Comparison of ENCODE assay signal across 29 mouse cellular contexts in the genomic region with DNA sequence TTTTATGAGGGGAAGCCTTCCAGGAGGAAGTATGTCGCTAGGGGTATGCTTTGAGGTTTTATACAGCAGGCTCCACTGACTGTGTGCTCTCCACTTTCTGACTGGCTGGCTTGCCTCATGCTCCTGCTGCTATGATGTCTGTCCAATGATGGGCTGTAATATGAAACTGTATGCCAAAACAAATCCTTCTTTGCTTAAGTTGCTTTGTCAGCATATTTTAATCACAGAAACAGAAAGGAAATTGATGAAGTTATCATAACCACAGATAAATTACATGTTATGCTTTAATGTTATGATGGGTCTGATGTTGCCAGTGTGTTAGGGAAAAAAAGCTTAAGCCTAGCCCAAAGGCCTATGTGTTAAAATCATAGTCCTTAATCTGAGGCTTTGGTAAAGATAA.
DNase-seq lines count a peak whose midpoint lies in the region; ATAC-seq and TF ChIP-seq lines count a peak whose summit lies in the region.
"Had no signal": no experiment of that assay in that cellular context is flagged by ENCODE, and none has a peak within 500 bp of the region (broad histone marks: within the 10 kb centered on the region; RNA-seq: fewer than 3 reads in every experiment).

No protein-coding gene starts in this region.

- ATAC-seq in embryonic facial prominence, embryonic 14.5 days (ENCODE audit: low read depth), result no peak
- ATAC-seq in limb, embryonic 14.5 days (ENCODE audit: low FRiP score, low read depth), result no peak
- no peak for ATAC-seq in granulocyte monocyte progenitor cell, adult 5-6 weeks (replicated peaks; ENCODE audit: poor library complexity, severe bottlenecking)
- ATAC-seq: CD4-positive, CD25-positive, alpha-beta regulatory T cell, adult 4 months; forebrain, embryonic 14.5 days; forebrain, postnatal 0 days; hindbrain, postnatal 0 days; inflammation-experienced regulatory T-cells, adult 6 months; Patski had no signal

- TF ChIP-seq POLR2A in limb, embryonic 14.5 days (IDR thresholded peaks at IDR 0.05; ENCODE audit: borderline replicate concordance, extremely low read depth, insufficient read depth, insufficient read length), result no peak
- TF ChIP-seq POLR2A in CH12.LX (IDR thresholded peaks at IDR 0.05; ENCODE audit: low read depth, low read length), result no peak

- H3K27me3 ChIP-seq in embryonic facial prominence, embryonic 14.5 days (replicated peaks; ENCODE audit: control insufficient read depth, insufficient read depth, low read length), result no peaks in the 10 kb centered on the region
- no peaks in the 10 kb centered on the region for H3K27me3 ChIP-seq in embryonic facial prominence, embryonic 10.5 days (replicated peaks; ENCODE audit: low read depth, poor library complexity, severe bottlenecking)
- H3K27me3 ChIP-seq in limb, embryonic 14.5 days (ENCODE audit: control insufficient read depth, insufficient read depth, low read length), result no peaks in the 10 kb centered on the region
- H3K27me3 ChIP-seq in limb, embryonic 10.5 days (ENCODE audit: low read depth, poor library complexity, severe bottlenecking), result no peaks in the 10 kb centered on the region
- no peaks in the 10 kb centered on the region for H3K27me3 ChIP-seq in CH12.LX (replicated peaks)
- H3K27me3 ChIP-seq: embryonic facial prominence, embryonic 15.5 days; heart, embryonic 13.5 days; Patski had no signal

- H3K9me3 ChIP-seq in embryonic facial prominence, embryonic 14.5 days (ENCODE audit: control insufficient read depth, low read length), result peaks cover 3% of the 10 kb centered on the region; the same call in 1 of the 2 replicates
- H3K9me3 ChIP-seq in embryonic facial prominence, embryonic 10.5 days, result no peaks in the 10 kb centered on the region
- no peaks in the 10 kb centered on the region for H3K9me3 ChIP-seq in limb, embryonic 14.5 days (ENCODE audit: control insufficient read depth, low read length)
- H3K9me3 ChIP-seq in limb, embryonic 10.5 days (replicated peaks), result no peaks in the 10 kb centered on the region
- no peaks in the 10 kb centered on the region for H3K9me3 ChIP-seq in CH12.LX (replicated peaks; ENCODE audit: low read length)
- H3K9me3 ChIP-seq: embryonic facial prominence, embryonic 15.5 days; G1E; heart, embryonic 10.5 days; heart, embryonic 13.5 days had no signal

- no peak overlapping the region for H3K4me3 ChIP-seq in embryonic facial prominence, embryonic 14.5 days (ENCODE audit: low read depth, low read length)
- no peak overlapping the region for H3K4me3 ChIP-seq in embryonic facial prominence, embryonic 10.5 days
- no peak overlapping the region for H3K4me3 ChIP-seq in limb, embryonic 14.5 days (replicated peaks; ENCODE audit: low read length)
- H3K4me3 ChIP-seq in limb, embryonic 10.5 days, result no peak overlapping the region
- H3K4me3 ChIP-seq in CH12.LX (replicated peaks in 1 of 3; ENCODE audit: low read depth in 2 of 3, low read length in 2 of 3, poor library complexity in 1 of 3), result no peak overlapping the region
- H3K4me3 ChIP-seq: embryonic facial prominence, embryonic 15.5 days; heart, adult 2 months; heart, embryonic 10.5 days; heart, embryonic 13.5 days had no signal

- in situ Hi-C loops in CH12.LX (cut with MboI; ENCODE audit: low pct_ligation_motif_present, low pct_unique_long_range_greater_than_20kb, low sequenced_read_pairs), result no loop called here

- no peak for TF ChIP-seq RAD21 in CH12.LX (IDR thresholded peaks at IDR 0.05; ENCODE audit: low read depth, low read length)

- WGBS in embryonic facial prominence, embryonic 14.5 days, result 53% methylated on average over 1 of the region's 1 CpGs
- 76% methylated on average over 1 of the region's 1 CpGs for WGBS in embryonic facial prominence, embryonic 10.5 days
- 36% methylated on average over 1 of the region's 1 CpGs for WGBS in limb, embryonic 14.5 days
- 75% methylated on average over 1 of the region's 1 CpGs for WGBS in limb, embryonic 10.5 days

- H3K9ac ChIP-seq in embryonic facial prominence, embryonic 14.5 days (ENCODE audit: low read depth, low read length), result no peak overlapping the region
- no peak overlapping the region for H3K9ac ChIP-seq in limb, embryonic 14.5 days (ENCODE audit: low read depth, low read length, severe bottlenecking)
- no peak overlapping the region for H3K9ac ChIP-seq in CH12.LX (ENCODE audit: insufficient read depth, low read depth)
- H3K9ac ChIP-seq: embryonic facial prominence, embryonic 15.5 days; forebrain, postnatal 0 days; heart, embryonic 13.5 days; hindbrain, embryonic 14.5 days had no signal

- no peak for TF ChIP-seq CTCF in CH12.LX (conservative IDR thresholded peaks at IDR 0.05 in 1 of 2, IDR thresholded peaks at IDR 0.05 in 1 of 2; ENCODE audit: low read depth in 2 of 2, low read length in 2 of 2)

- H3K27ac ChIP-seq in embryonic facial prominence, embryonic 14.5 days (replicated peaks; ENCODE audit: low read depth, low read length), result no peak overlapping the region
- H3K27ac ChIP-seq in embryonic facial prominence, embryonic 10.5 days (replicated peaks), result no peak overlapping the region
- no peak overlapping the region for H3K27ac ChIP-seq in limb, embryonic 14.5 days (replicated peaks; ENCODE audit: low read depth, low read length)
- H3K27ac ChIP-seq in limb, embryonic 10.5 days, result no peak overlapping the region
- H3K27ac ChIP-seq in CH12.LX (ENCODE audit: insufficient read depth, low read depth), result no peak overlapping the region
- H3K27ac ChIP-seq: embryonic facial prominence, embryonic 15.5 days; heart, adult 2 months; heart, embryonic 10.5 days; heart, embryonic 13.5 days; hindbrain, embryonic 14.5 days; hindbrain, postnatal 0 days had no signal

- no peak overlapping the region for H3K4me2 ChIP-seq in embryonic facial prominence, embryonic 14.5 days (ENCODE audit: low read depth, low read length)
- H3K4me2 ChIP-seq in limb, embryonic 14.5 days (replicated peaks; ENCODE audit: low read depth, low read length, severe bottlenecking), result no peak overlapping the region
- H3K4me2 ChIP-seq in CH12.LX (ENCODE audit: insufficient read depth, low read depth, poor library complexity, severe bottlenecking), result no peak overlapping the region
- H3K4me2 ChIP-seq: embryonic facial prominence, embryonic 15.5 days; heart, embryonic 13.5 days; hindbrain, embryonic 14.5 days had no signal

- no peaks in the 10 kb centered on the region for H3K36me3 ChIP-seq in embryonic facial prominence, embryonic 14.5 days (ENCODE audit: control insufficient read depth, insufficient read depth, low read length)
- H3K36me3 ChIP-seq in embryonic facial prominence, embryonic 10.5 days (replicated peaks), result no peaks in the 10 kb centered on the region
- no peaks in the 10 kb centered on the region for H3K36me3 ChIP-seq in limb, embryonic 14.5 days (ENCODE audit: control insufficient read depth, insufficient read depth, low read length)
- no peaks in the 10 kb centered on the region for H3K36me3 ChIP-seq in limb, embryonic 10.5 days
- no peaks in the 10 kb centered on the region for H3K36me3 ChIP-seq in CH12.LX (replicated peaks in 1 of 2; ENCODE audit: control insufficient read depth in 1 of 2, insufficient read depth in 1 of 2, low read length in 1 of 2)
- H3K36me3 ChIP-seq: embryonic facial prominence, embryonic 15.5 days; G1E; heart, embryonic 10.5 days; heart, embryonic 13.5 days had no signal

- dilution Hi-C loops in CH12.LX (cut with MboI; ENCODE audit: extremely low pct_ligation_motif_present, extremely low pct_unique_long_range_greater_than_20kb, low sequenced_read_pairs), result no loop called here

- H3K79me2 ChIP-seq in CH12.LX (replicated peaks; ENCODE audit: control insufficient read depth, extremely low read depth, insufficient read depth, poor library complexity, severe bottlenecking), result no peaks in the 10 kb centered on the region

- no peak for TF ChIP-seq EP300 in CH12.LX (IDR thresholded peaks at IDR 0.05; ENCODE audit: low read length)

- H3K4me1 ChIP-seq in embryonic facial prominence, embryonic 14.5 days (ENCODE audit: control insufficient read depth, insufficient read depth, low read length), result no peaks in the 10 kb centered on the region
- no peaks in the 10 kb centered on the region for H3K4me1 ChIP-seq in embryonic facial prominence, embryonic 10.5 days
- H3K4me1 ChIP-seq in limb, embryonic 14.5 days (ENCODE audit: control insufficient read depth, insufficient read depth, low read length), result no peaks in the 10 kb centered on the region
- no peaks in the 10 kb centered on the region for H3K4me1 ChIP-seq in limb, embryonic 10.5 days
- H3K4me1 ChIP-seq in CH12.LX (ENCODE audit: control insufficient read depth in 1 of 2, insufficient read depth in 2 of 2), result peaks cover 0 to 7% of the 10 kb centered on the region in 2 experiments; a peak in 2 of 4 replicates
- H3K4me1 ChIP-seq: embryonic facial prominence, embryonic 15.5 days; heart, embryonic 10.5 days; heart, embryonic 13.5 days had no signal

- peak; percentile 6 for DNase-seq in embryonic facial prominence, embryonic 14.5 days (ENCODE audit: low spot score)
- DNase-seq in embryonic facial prominence, embryonic 10.5 days (ENCODE audit: low spot score), result no peak
- DNase-seq in limb, embryonic 14.5 days (ENCODE audit: low spot score), result peak; percentile 8
- no peak for DNase-seq in limb, embryonic 10.5 days (ENCODE audit: low spot score)
- peak; percentile 50 for DNase-seq in CH12.LX (ENCODE audit: extremely low read depth)
- DNase-seq in layer of hippocampus, postnatal 25 days (ENCODE audit: extremely low spot score in 1 of 2, low spot score in 1 of 2), result no peak
- DNase-seq: adrenal gland, postnatal 10 days; adrenal gland, postnatal 36 days; cerebellum, adult 11 months; cerebellum, adult 2 months; cerebellum, adult 9-11 months; cerebellum, postnatal 36 days; embryo, embryonic 11 days; forebrain, postnatal 0 days; gastrocnemius, postnatal 25 days; heart, adult 2 months; heart, postnatal 14 days; heart, postnatal 4 days had no signal

TF ChIP-seq in CH12.LX, 34 proteins besides CTCF, POLR2A, EP300 and RAD21:
- TF ChIP-seq JUND (conservative IDR thresholded peaks at IDR 0.05; ENCODE audit: low read depth, low read length) (no peak), MYC (IDR thresholded peaks at IDR 0.05; ENCODE audit: low read depth, low read length) (no peak), IRF4 (IDR thresholded peaks at IDR 0.05; ENCODE audit: low read depth, low read length) (no peak), MXI1 (IDR thresholded peaks at IDR 0.05; ENCODE audit: low read depth, low read length) (no peak), ZKSCAN1 (IDR thresholded peaks at IDR 0.05; ENCODE audit: borderline replicate concordance, low read depth, low read length) (no peak), MAFK (IDR thresholded peaks at IDR 0.05; ENCODE audit: insufficient replicate concordance, low read length) (peak; percentile 73)

Comparison
In these comparisons a context has a peak if more than half of its experiments do, and no peak if none do; other contexts are left out.
1. DNase-seq: peak in embryonic facial prominence, embryonic 14.5 days (single experiment), limb, embryonic 14.5 days (single experiment) and CH12.LX (single experiment); none in embryonic facial prominence, embryonic 10.5 days (single experiment), limb, embryonic 10.5 days (single experiment) and layer of hippocampus, postnatal 25 days (0 of 2).